Mouse (Mus musculus): ENCODE results near the gene Tmem219. TPM values are rescaled to one million over a fixed set of nuclear protein-coding genes. Genes with fewer than 3 reads are reported as not detected.
"Not testable (repeated sequence)": the region's sequence is repeated elsewhere in the genome, so short reads cannot be mapped to it uniquely, and the experiment has no call there.

The Tmem219 gene
- polyA plus RNA-seq, 1 experiment, result 94.7 TPM

DNA sequence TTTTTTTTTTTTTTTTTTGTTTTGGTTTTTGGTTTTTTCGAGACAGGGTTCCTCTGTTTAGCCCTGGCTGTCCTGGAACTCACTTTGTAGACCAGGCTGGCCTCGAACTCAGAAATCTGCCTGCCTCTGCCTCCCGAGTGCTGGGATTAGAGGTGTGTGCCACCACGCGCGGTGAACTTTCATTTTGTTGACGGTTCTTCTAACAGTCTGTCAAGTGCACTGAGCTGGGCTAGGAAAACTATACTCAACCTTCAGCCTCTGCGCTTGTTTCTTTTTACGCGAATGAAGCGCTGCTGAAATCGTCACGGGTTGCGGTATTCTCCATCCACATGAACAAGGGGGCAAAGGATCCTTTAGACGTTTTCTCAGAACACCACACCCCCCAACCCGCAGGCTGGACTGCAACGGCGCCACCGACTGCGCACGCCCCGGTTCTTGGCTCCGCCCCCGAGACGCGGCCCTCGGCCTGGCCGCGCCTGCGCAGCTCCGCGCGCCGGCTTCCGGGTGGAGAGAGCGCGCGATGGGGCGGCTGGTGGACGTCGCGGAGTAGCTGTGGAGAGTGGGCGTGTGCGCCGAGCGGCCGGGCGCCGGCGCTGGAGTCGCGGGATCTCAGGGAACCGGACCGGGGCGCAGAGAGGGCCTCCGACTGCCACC, 5.8 kb upstream of the Tmem219 start, which contains the start of gene Kctd13:
Gene Kctd13, plus strand, starts transcription at position 496 of the 654 bp plus-strand sequence.
- TF ChIP-seq CTCF (IDR thresholded peaks at IDR 0.05; ENCODE audit: borderline replicate concordance, control insufficient read depth, extremely low read depth, insufficient read depth, low read length, poor library complexity), result peak; percentile 60; the same call in 1 of the 2 replicates
- TF ChIP-seq POLR2A (IDR thresholded peaks at IDR 0.05; ENCODE audit: control insufficient read depth, extremely low read depth, insufficient read depth, low read length, poor library complexity), result peak; percentile 82
- peaks cover 6% of the 10 kb centered on the region for H3K4me1 ChIP-seq (replicated peaks; ENCODE audit: control insufficient read depth, insufficient read depth, low read length)
- peak within 1 kb of the TSS; percentile 58 for H3K4me3 ChIP-seq (ENCODE audit: control insufficient read depth, insufficient read depth, low read length)
- H3K27me3 ChIP-seq (ENCODE audit: control insufficient read depth, insufficient read depth, low read length), result no peaks in the 10 kb centered on the region
- peak; percentile 95 for DNase-seq
- H3K27ac ChIP-seq (ENCODE audit: control insufficient read depth, insufficient read depth, low read length), result no peak within 1 kb of the TSS
- WGBS, result under 1% methylated on average over 56 of the region's 56 CpGs
- no peaks in the 10 kb centered on the region; the same call in 1 of the 2 replicates for H3K36me3 ChIP-seq (ENCODE audit: control insufficient read depth, insufficient read depth, low read length)

- Histone ChIP-seq H3K4me3 (ENCODE audit: control insufficient read depth, insufficient read depth, low read length) (no peak overlapping the region), H3K27me3 (ENCODE audit: control insufficient read depth, insufficient read depth, low read length) (no peaks in the 10 kb centered on the region), H3K4me1 (replicated peaks; ENCODE audit: control insufficient read depth, insufficient read depth, low read length) (peaks cover 6% of the 10 kb centered on the region), H3K27ac (ENCODE audit: control insufficient read depth, insufficient read depth, low read length) (no peak overlapping the region), H3K36me3 (ENCODE audit: control insufficient read depth, insufficient read depth, low read length) (no peaks in the 10 kb centered on the region; the same call in 1 of the 2 replicates)
- WGBS, result 9% methylated on average over 3 of the region's 3 CpGs
- TF ChIP-seq CTCF (IDR thresholded peaks at IDR 0.05; ENCODE audit: borderline replicate concordance, control insufficient read depth, extremely low read depth, insufficient read depth, low read length, poor library complexity) (no peak), POLR2A (IDR thresholded peaks at IDR 0.05; ENCODE audit: control insufficient read depth, extremely low read depth, insufficient read depth, low read length, poor library complexity) (no peak)
- no peak for DNase-seq
These were observed 3.6 kb upstream of the Tmem219 start for GRCm38 (mm10) chr7:126926299-126926698.

DNA sequence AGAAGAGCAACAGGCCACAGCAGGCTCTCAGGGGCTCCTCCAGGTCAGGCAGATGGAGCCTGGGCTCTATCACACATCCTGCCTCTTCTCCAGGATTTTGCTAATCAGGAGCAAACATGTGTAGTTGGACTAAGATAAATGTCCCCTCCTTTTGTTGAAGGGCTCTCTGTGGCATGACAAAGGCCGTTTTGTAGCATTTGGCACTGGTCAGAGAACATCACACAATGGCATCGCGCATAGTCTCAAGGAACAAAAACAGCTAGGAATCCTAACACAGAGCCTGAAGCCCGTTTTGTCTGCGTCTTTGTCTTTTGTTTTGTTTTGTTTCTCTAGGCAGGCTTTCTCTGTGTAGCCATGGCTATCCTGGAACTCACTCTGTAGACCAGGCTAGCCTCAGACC, 1.3 kb upstream of the Tmem219 start:
- Histone ChIP-seq H3K4me1 (replicated peaks; ENCODE audit: control insufficient read depth, insufficient read depth, low read length) (peaks cover 2% of the 10 kb centered on the region; the same call in 1 of the 2 replicates), H3K4me3 (ENCODE audit: control insufficient read depth, insufficient read depth, low read length) (no peak overlapping the region), H3K27me3 (ENCODE audit: control insufficient read depth, insufficient read depth, low read length) (no peaks in the 10 kb centered on the region), H3K36me3 (ENCODE audit: control insufficient read depth, insufficient read depth, low read length) (no peaks in the 10 kb centered on the region), H3K27ac (ENCODE audit: control insufficient read depth, insufficient read depth, low read length) (no peak overlapping the region)
- 92% methylated on average over 5 of the region's 5 CpGs for WGBS
- TF ChIP-seq CTCF (IDR thresholded peaks at IDR 0.05; ENCODE audit: borderline replicate concordance, control insufficient read depth, extremely low read depth, insufficient read depth, low read length, poor library complexity), result no peak
- TF ChIP-seq POLR2A (IDR thresholded peaks at IDR 0.05; ENCODE audit: control insufficient read depth, extremely low read depth, insufficient read depth, low read length, poor library complexity), result no peak
- DNase-seq, result no peak

DNA sequence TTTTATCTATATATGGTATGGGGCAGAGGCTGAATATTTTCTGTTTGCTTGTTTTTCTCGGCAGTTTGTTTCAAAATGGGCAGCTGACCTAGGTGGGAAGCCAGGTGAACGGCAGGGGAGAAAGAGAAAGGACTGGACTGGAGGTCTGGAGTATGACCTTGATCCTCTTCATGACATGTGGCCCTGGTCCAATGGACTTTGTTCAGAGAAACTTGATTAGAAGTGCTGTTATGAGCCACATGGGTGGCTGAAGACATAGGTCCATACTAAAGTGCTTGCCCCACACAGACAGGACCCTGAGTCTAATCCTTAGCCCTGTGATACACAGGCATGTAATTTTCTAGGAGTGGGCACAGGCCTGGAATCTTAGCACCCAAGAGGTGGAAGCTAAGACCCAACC, 1.2 kb downstream of the Tmem219 start:
- TF ChIP-seq CTCF (IDR thresholded peaks at IDR 0.05; ENCODE audit: borderline replicate concordance, control insufficient read depth, extremely low read depth, insufficient read depth, low read length, poor library complexity) (no peak), POLR2A (IDR thresholded peaks at IDR 0.05; ENCODE audit: control insufficient read depth, extremely low read depth, insufficient read depth, low read length, poor library complexity) (no peak)
- WGBS, result 89% methylated on average over 2 of the region's 2 CpGs
- Histone ChIP-seq H3K4me1 (replicated peaks; ENCODE audit: control insufficient read depth, insufficient read depth, low read length) (peaks cover 2% of the 10 kb centered on the region; the same call in 1 of the 2 replicates), H3K36me3 (ENCODE audit: control insufficient read depth, insufficient read depth, low read length) (no peaks in the 10 kb centered on the region), H3K27ac (ENCODE audit: control insufficient read depth, insufficient read depth, low read length) (no peak overlapping the region), H3K4me3 (ENCODE audit: control insufficient read depth, insufficient read depth, low read length) (no peak overlapping the region), H3K27me3 (ENCODE audit: control insufficient read depth, insufficient read depth, low read length) (no peaks in the 10 kb centered on the region)
- no peak for DNase-seq

- TF ChIP-seq POLR2A (IDR thresholded peaks at IDR 0.05; ENCODE audit: control insufficient read depth, extremely low read depth, insufficient read depth, low read length, poor library complexity) (no peak), CTCF (IDR thresholded peaks at IDR 0.05; ENCODE audit: borderline replicate concordance, control insufficient read depth, extremely low read depth, insufficient read depth, low read length, poor library complexity) (no peak)
- Histone ChIP-seq H3K36me3 (ENCODE audit: control insufficient read depth, insufficient read depth, low read length) (no peaks in the 10 kb centered on the region), H3K4me1 (replicated peaks; ENCODE audit: control insufficient read depth, insufficient read depth, low read length) (0 out of 2 replicates have a peak, but pooled peaks cover 2% of the 10 kb centered on the region), H3K27ac (ENCODE audit: control insufficient read depth, insufficient read depth, low read length) (no peak overlapping the region), H3K27me3 (ENCODE audit: control insufficient read depth, insufficient read depth, low read length) (no peaks in the 10 kb centered on the region), H3K4me3 (ENCODE audit: control insufficient read depth, insufficient read depth, low read length) (no peak overlapping the region)
- no peak for DNase-seq
- 92% methylated on average over 4 of the region's 4 CpGs for WGBS
These were observed 2.7 kb downstream of the Tmem219 start for GRCm38 (mm10) chr7:126919973-126920372.

DNA sequence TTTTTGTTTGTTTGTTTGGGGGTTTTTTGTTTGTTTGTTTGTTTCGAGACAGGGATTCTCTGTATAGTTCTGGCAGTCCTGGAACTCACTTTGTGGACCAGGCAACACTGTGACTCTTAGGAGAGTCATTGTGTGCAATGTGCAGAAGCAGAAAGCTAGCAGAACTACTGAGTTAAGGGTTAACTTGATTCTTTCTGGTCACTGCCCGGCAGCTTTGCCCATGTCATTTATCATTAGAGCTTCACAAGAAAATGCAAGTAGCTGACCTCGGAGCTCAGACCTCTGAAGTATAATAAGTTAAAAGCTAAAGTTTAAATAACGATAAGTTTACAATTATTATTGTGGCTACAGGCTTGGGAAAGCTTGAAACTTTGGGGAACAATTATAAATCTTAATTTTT, 4.4 kb downstream of the Tmem219 start:
- not testable (repeated sequence) for H3K27me3 ChIP-seq (ENCODE audit: control insufficient read depth, insufficient read depth, low read length); H3K36me3 ChIP-seq (ENCODE audit: control insufficient read depth, insufficient read depth, low read length); DNase-seq; H3K4me3 ChIP-seq (ENCODE audit: control insufficient read depth, insufficient read depth, low read length); H3K4me1 ChIP-seq (replicated peaks; ENCODE audit: control insufficient read depth, insufficient read depth, low read length); H3K27ac ChIP-seq (ENCODE audit: control insufficient read depth, insufficient read depth, low read length)
- WGBS, result 61% methylated on average over 4 of the region's 4 CpGs

- Histone ChIP-seq H3K4me3 (ENCODE audit: control insufficient read depth, insufficient read depth, low read length) (no peak overlapping the region), H3K36me3 (ENCODE audit: control insufficient read depth, insufficient read depth, low read length) (no peaks in the 10 kb centered on the region), H3K27ac (ENCODE audit: control insufficient read depth, insufficient read depth, low read length) (no peak overlapping the region), H3K27me3 (ENCODE audit: control insufficient read depth, insufficient read depth, low read length) (no peaks in the 10 kb centered on the region), H3K4me1 (replicated peaks; ENCODE audit: control insufficient read depth, insufficient read depth, low read length) (no peaks in the 10 kb centered on the region)
- 85% methylated on average over 3 of the region's 3 CpGs for WGBS
- TF ChIP-seq CTCF (IDR thresholded peaks at IDR 0.05; ENCODE audit: borderline replicate concordance, control insufficient read depth, extremely low read depth, insufficient read depth, low read length, poor library complexity), result no peak
- TF ChIP-seq POLR2A (IDR thresholded peaks at IDR 0.05; ENCODE audit: control insufficient read depth, extremely low read depth, insufficient read depth, low read length, poor library complexity), result no peak
- DNase-seq, result no peak
These were observed 7.9 kb downstream of the Tmem219 start for GRCm38 (mm10) chr7:126914844-126915243.
